Mouse (Mus musculus): Measurements from ENCODE around the gene Uqcc2. TPM values are rescaled to one million over a fixed set of nuclear protein-coding genes. Genes with fewer than 3 reads are reported as not detected.
A peak's percentile ranks its signal among the peaks of the same experiment; 100 is the strongest.

Uqcc2 gene
- total RNA-seq, 2 experiments from 2014 or later: 201 to 202 TPM

DNA sequence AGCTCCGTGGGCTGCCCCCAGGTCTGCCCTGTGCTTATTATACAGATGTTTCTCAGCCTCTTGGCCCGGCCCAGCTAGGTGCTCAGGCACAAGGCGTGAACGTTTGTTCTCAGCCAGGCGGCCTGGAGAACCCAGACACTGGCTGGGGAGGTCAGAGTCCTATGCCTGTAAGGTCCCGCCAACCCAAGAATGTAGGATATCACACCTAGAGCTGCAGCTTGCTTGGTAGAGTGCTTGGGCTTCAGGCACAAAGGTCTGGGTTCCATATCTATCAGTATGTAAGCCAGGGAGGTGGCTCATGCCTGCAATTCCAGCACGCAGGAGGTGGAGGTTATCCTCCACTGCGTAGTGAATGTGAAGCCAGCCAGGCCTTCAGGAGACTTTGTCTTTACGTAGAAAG, 43.6 kb downstream of the Uqcc2 start:
- intact Hi-C loops (cut with DNase I): no loop called here

GRCm38 (mm10) chr17:27087426-27087825, 46.3 kb downstream of the Uqcc2 start:
- intact Hi-C loops (cut with DNase I): no loop called here

More for the DNA sequence above, 43.6 kb downstream of the Uqcc2 start:
- DNase-seq (ENCODE audit: low spot score in 2 of 2): no peak

GRCm38 (mm10) chr17:27085676-27086075, 48.0 kb downstream of the Uqcc2 start:
- intact Hi-C loops (cut with DNase I): no loop called here
- peak; percentile 49 to 69 for DNase-seq (ENCODE audit: low spot score in 2 of 2)

More at GRCm38 (mm10) chr17:27087426-27087825, 46.3 kb downstream of the Uqcc2 start:
- DNase-seq (ENCODE audit: low spot score in 2 of 2): no peak

DNA sequence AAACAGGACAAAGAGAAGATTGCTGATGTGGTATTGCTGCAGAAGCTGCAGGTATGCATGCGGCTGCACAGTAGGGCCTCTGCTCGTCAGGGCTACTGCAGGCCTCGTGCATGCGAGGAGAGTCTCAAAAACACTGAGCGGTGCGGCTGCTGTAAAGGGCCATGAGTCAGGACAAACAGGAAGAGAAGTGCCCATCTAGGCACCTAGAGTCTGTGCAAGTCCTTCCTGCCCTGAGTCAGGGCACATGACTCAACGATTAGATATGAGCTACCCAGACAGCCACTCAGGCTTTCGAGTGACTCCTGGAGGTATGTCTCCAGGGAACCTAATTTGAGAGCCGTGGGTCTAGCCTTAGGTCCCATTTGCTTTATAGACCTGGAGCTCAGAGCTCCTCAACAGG, 50.1 kb downstream of the Uqcc2 start:
- no peak for DNase-seq (ENCODE audit: low spot score in 2 of 2)

GRCm38 (mm10) chr17:27082796-27083195, 50.9 kb downstream of the Uqcc2 start:
- intact Hi-C loops (cut with DNase I): loop anchor here (5.0 kb wide), 1 partner anchor 40 kb away; no protein-coding TSS in a partner anchor
- no peak for DNase-seq (ENCODE audit: low spot score in 2 of 2)

More for the DNA sequence above, 50.1 kb downstream of the Uqcc2 start:
- intact Hi-C loops (cut with DNase I): loop anchor here (5.0 kb wide), 1 partner anchor 41 kb away; no protein-coding TSS in a partner anchor

DNA sequence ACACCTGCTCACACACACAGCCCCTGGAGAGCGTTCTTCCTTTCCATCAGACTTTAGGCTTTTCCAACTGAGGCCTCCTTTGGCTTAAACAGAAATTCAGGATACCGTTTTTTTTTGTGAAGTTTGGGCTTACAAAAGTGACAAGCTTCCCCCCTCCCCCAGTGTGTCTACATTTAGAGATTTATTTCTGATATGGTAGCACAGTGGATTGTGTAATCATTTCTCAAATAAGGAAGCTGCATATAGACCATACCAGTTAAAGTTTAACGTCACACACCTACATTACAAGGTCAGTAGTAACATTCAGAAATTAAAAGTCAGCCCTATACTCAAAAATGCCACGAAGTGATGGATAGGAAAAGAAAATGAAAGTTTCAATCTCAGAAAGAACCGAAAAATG, 51.8 kb downstream of the Uqcc2 start:
- no peak for DNase-seq (ENCODE audit: low spot score in 2 of 2)
- intact Hi-C loops (cut with DNase I): loop anchor here (5.0 kb wide), 1 partner anchor 40 kb away; no protein-coding TSS in a partner anchor

- intact Hi-C loops (cut with DNase I): no loop called here
- no peak for DNase-seq (ENCODE audit: low spot score in 2 of 2)
Observed at GRCm38 (mm10) chr17:27078499-27078898, 55.2 kb downstream of the Uqcc2 start.

DNA sequence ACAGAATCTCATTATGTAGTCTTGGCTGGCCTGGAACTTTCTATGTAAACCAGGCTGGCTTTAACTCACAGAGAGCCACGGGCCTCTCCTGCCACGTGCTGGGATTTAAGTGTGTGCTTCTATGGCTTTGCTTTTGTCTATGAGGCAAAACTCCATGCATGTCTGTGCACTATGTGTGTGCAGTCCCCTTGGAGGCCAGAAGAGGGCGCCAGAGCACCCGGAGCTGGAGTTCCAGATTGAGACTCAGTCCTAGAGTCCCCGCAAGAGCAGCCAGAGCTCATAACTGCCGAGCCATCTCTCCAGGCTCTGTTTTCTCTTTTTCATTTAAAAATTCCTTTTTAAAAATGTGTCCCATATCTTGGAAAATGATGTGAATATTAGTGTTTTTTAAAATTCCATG, 55.8 kb downstream of the Uqcc2 start:
- intact Hi-C loops (cut with DNase I): no loop called here

GRCm38 (mm10) chr17:27077133-27077532, 56.6 kb downstream of the Uqcc2 start:
- intact Hi-C loops (cut with DNase I): no loop called here
- no peak for DNase-seq (ENCODE audit: low spot score in 2 of 2)

More for the DNA sequence above, 55.8 kb downstream of the Uqcc2 start:
- no peak for DNase-seq (ENCODE audit: low spot score in 2 of 2)

DNA sequence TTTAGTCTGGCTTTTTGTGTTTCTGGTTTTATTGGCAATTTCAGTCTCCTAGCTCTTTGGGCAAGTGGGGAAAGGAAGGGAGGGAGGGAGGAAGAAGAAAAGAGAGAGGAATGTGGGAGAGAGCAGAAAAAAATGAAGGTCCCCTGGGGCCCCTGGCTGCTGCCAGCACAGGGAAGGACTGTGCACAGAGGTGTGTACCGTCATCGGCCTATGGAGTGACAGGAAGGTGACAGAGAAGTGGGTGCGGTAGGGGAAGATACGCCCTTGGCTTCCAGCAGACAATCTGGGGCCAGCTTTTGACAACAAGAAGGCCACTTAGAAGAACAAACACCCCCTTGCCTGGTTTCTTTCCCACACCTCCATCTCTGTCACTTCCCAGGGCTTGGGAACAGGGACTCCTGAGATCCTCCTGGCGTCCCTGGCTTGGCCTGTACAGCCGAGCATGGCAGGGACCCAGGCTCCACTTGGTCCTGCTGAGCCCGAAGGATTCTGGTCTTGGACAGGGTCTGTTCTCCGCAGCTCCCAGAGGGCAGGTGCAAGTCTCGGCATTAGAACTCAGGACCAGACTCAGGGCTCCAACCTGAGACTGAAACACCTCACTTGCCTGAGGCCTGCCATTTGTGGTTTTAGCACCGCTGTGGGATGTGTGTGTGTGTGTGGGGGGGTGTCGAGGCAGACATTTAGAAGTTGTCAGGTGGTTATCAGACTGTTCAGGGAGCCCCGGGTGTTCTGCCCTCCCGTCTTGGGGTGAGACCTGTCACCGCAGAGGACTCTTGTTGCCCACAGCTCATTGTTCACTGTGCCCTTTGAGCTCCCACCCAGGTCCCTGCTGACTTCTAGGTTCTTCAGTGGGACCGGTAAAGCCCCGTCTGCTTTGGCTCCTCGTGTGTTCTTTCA, 58.6 kb downstream of the Uqcc2 start:
- DNase-seq (ENCODE audit: low spot score in 2 of 2): no peak
- intact Hi-C loops (cut with DNase I): no loop called here

- no peak for DNase-seq (ENCODE audit: low spot score in 2 of 2)
- intact Hi-C loops (cut with DNase I): no loop called here
Observed at GRCm38 (mm10) chr17:27074236-27074635, 59.5 kb downstream of the Uqcc2 start.

DNA sequence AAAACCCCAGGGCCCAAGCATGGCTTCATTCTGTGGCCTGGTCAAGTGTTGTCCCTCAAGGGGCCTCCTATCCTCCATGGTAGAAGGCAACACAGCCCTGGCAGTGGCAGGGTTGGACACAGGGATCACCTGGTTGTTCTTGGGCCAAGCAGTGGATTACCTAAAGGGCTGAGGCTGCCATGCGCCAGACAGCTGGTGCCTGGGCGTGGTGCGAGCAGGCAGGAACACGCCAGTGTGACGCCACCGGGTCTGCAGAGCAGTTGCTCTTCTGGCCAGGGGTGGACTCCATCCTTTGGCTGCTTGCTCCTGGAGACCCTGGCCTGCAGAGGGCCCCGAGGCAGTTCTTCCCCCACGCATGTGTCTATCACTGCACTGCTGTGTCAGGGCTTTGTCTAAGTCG, 59.9 kb downstream of the Uqcc2 start:
- no peak for DNase-seq (ENCODE audit: low spot score in 2 of 2)
- intact Hi-C loops (cut with DNase I): no loop called here

DNA sequence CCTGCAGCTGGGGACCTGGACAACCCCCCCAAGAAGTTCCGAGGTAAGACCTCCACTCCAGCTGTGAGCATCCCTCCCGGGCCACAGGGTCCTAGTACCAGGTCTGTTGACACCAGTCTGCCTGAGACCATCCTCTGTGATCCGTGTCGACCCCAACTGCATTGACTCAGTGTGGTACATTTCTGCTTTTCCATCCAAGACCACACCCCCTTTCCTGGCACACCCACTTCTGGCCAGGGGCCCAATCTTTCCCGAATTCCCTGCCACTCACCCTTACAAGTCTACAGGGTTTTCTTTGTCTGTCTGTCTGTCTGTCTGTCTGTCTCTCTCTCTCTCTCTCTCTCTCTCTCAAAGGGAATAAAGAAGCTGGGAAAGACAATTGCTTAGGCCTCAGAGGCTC, 60.6 kb downstream of the Uqcc2 start:
- intact Hi-C loops (cut with DNase I): no loop called here
- no peak for DNase-seq (ENCODE audit: low spot score in 2 of 2)

Small RNA genes lying within 50 kb of the gene (microRNA-seq; reads per million reads assigned to microRNA genes)
- 0 to 0.34 reads per million in 2 experiments for gene Mir7677

Other genes with a start within 250 kb of the Uqcc2 start
- 1 to 10 TPM; 2.9 to 3.3 TPM for gene Kifc5b, start 216.8 kb downstream of the Uqcc2 start, total RNA-seq (2021)
- gene Phf1, start 200.9 kb downstream of the Uqcc2 start, total RNA-seq (2021): 10 to 100 TPM; 16.8 to 20.2 TPM
- 100 to 1,000 TPM; 127 to 133 TPM for gene Cuta, start 194.3 kb downstream of the Uqcc2 start, total RNA-seq (2021)
- 100 to 1,000 TPM; 594 to 653 TPM for gene Syngap1, start 192.7 kb downstream of the Uqcc2 start, total RNA-seq (2021)
- 10 to 100 TPM; 16.1 to 16.3 TPM for gene Zbtb9, start 160.7 kb downstream of the Uqcc2 start, total RNA-seq (2021)
- 10 to 100 TPM; 25.3 to 25.4 TPM for gene Bak1, start 104.9 kb downstream of the Uqcc2 start, total RNA-seq (2021)
- gene Itpr3, start 76.6 kb downstream of the Uqcc2 start, total RNA-seq (2021): 1 to 10 TPM; 2.2 to 2.4 TPM
- under 1 TPM; 0.23 to 0.29 TPM for gene Ip6k3, start 33.9 kb upstream of the Uqcc2 start, total RNA-seq (2021)
- gene Lemd2, start 70.6 kb upstream of the Uqcc2 start, total RNA-seq (2021): 10 to 100 TPM; 46.0 to 49.5 TPM